Mouse (Mus musculus): ENCODE measurements around the gene P2rx7.

Gene P2rx7

GRCm38 (mm10) chr5:122731321-122731720, 87.6 kb downstream of the P2rx7 start:
- DNase-seq (ENCODE audit: low spot score in 2 of 2), result peak in 1 of 2 experiments; percentile 40

- no peak for DNase-seq (ENCODE audit: low spot score in 2 of 2)
These were observed 88.4 kb downstream of the P2rx7 start for GRCm38 (mm10) chr5:122731991-122732673.

- no peak for DNase-seq (ENCODE audit: low spot score in 2 of 2)
These were observed 90.2 kb downstream of the P2rx7 start for GRCm38 (mm10) chr5:122733881-122734280.

GRCm38 (mm10) chr5:122735853-122736252, 92.1 kb downstream of the P2rx7 start:
- DNase-seq (ENCODE audit: low spot score in 2 of 2), result no peak

- DNase-seq (ENCODE audit: low spot score in 2 of 2), result no peak
These were observed 93.0 kb downstream of the P2rx7 start for GRCm38 (mm10) chr5:122736761-122737160.
